Mouse (Mus musculus) spleen, adult 2 months (tissue): ENCODE measurements around the gene Fkbp7.

Experiments used
- CTCF ChIP-seq: fragments of 200-500 bp; IDR thresholded peaks from 2 replicates; pipeline ENCODE4 v1.5.1; 2011; ENCODE audit warnings: mild to moderate bottlenecking, inconsistent platforms; ENCODE audit not compliant: insufficient read depth, insufficient read length, insufficient replicate concordance; ENCODE audit errors: extremely low read depth
- POLR2A ChIP-seq: fragments of 200-500 bp; IDR thresholded peaks from 2 replicates; pipeline ENCODE4 v1.6.1; 2011; ENCODE audit warnings: low read depth, low read length, inconsistent platforms

GRCm38 (mm10) chr2:76621724-76622123 is 51.2 kb downstream of the Fkbp7 start:
- TF ChIP-seq CTCF (no peak), POLR2A (no peak)
